Comparison of ENCODE assay signal across 34 mouse cellular contexts in the genomic region with DNA sequence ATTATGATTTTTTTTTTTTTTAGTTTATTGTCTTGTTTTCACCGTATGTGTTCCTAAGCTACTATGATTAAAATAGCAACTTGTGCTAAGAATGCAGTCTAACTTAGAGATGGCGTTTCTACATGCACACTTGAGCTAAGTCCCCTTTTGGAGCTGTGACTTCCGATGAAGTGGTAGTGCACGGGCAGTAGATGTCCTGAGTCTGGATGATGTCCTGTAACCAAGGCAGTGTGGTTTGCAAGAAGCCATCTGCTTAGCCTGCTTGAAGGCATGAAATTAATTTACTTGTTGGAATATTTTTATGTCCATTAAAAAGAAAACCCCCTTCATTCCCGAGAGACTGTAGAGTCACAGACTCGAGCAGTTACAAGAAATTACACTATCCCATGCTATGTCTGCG.
DNase-seq lines count a peak whose midpoint lies in the region; ATAC-seq and TF ChIP-seq lines count a peak whose summit lies in the region.
"Had no signal": no experiment of that assay in that cellular context is flagged by ENCODE, and none has a peak within 500 bp of the region (broad histone marks: within the 10 kb centered on the region; RNA-seq: fewer than 3 reads in every experiment).

No protein-coding gene starts in this region.

- no peaks in the 10 kb centered on the region for H3K27me3 ChIP-seq in heart, embryonic 10.5 days (ENCODE audit: insufficient read depth, poor library complexity, severe bottlenecking)
- no peaks in the 10 kb centered on the region for H3K27me3 ChIP-seq in heart, embryonic 16.5 days (ENCODE audit: control insufficient read depth, insufficient read depth, low read length)
- H3K27me3 ChIP-seq in lung, embryonic 14.5 days (ENCODE audit: insufficient read depth, low read length): no peaks in the 10 kb centered on the region
- H3K27me3 ChIP-seq in megakaryocyte, embryonic 14.5 days (replicated peaks): no peaks in the 10 kb centered on the region
- H3K27me3 ChIP-seq: embryonic facial prominence, embryonic 12.5 days; limb, embryonic 15.5 days; midbrain, embryonic 12.5 days; neural tube, embryonic 12.5 days; Patski had no signal

- TF ChIP-seq CTCF in lung, embryonic 14.5 days (IDR thresholded peaks at IDR 0.05; ENCODE audit: low read depth): no peak

- no peak overlapping the region for H3K9ac ChIP-seq in heart, embryonic 16.5 days (ENCODE audit: low read length)
- no peak overlapping the region for H3K9ac ChIP-seq in lung, embryonic 14.5 days
- H3K9ac ChIP-seq: embryonic facial prominence, embryonic 12.5 days; limb, embryonic 15.5 days; midbrain, embryonic 12.5 days; neural tube, embryonic 12.5 days had no signal

- no peak overlapping the region for H3K4me3 ChIP-seq in heart, embryonic 10.5 days
- no peak overlapping the region for H3K4me3 ChIP-seq in heart, embryonic 16.5 days (ENCODE audit: low read length)
- no peak overlapping the region for H3K4me3 ChIP-seq in lung, embryonic 14.5 days (ENCODE audit: low read depth, low read length)
- peak overlapping the region; percentile 35 for H3K4me3 ChIP-seq in megakaryocyte, embryonic 14.5 days (replicated peaks)
- H3K4me3 ChIP-seq: embryonic facial prominence, embryonic 12.5 days; erythroblast, embryonic 14.5 days; gastrocnemius, adult 2 months; limb, embryonic 10.5 days; limb, embryonic 15.5 days; midbrain, embryonic 12.5 days; myocyte; neural tube, embryonic 12.5 days had no signal

- no peak for DNase-seq in heart, embryonic 10.5 days (ENCODE audit: low spot score)
- no peak for DNase-seq in heart, postnatal 36 days
- DNase-seq in heart, postnatal 10 days: no peak
- peak; percentile 77 for DNase-seq in lung, embryonic 14.5 days
- no peak for DNase-seq in lung, postnatal 36 days
- DNase-seq: adrenal gland, postnatal 14 days; cerebellum, adult 11 months; cerebellum, adult 9-10 months; cerebellum, postnatal 36 days; gastrocnemius, adult 2 months; gastrocnemius, postnatal 36 days; heart, adult 18-20 months; kidney, adult 8-10 months; kidney, postnatal 10 days; layer of hippocampus, adult 9-11 months; right cerebral cortex, postnatal 4 days; thymus, adult 18-20 months; thymus, postnatal 36 days had no signal

- peak overlapping the region; percentile 22 for H3K27ac ChIP-seq in heart, embryonic 10.5 days
- H3K27ac ChIP-seq in heart, embryonic 16.5 days (ENCODE audit: low read length): peak overlapping the region; percentile 70
- H3K27ac ChIP-seq in lung, embryonic 14.5 days (ENCODE audit: low read depth): no peak overlapping the region
- H3K27ac ChIP-seq: embryonic facial prominence, embryonic 12.5 days; gastrocnemius, adult 2 months; limb, embryonic 10.5 days; limb, embryonic 15.5 days; liver, embryonic 14.5 days; midbrain, embryonic 12.5 days; neural tube, embryonic 12.5 days; stomach, postnatal 0 days had no signal

- 57% methylated on average over 7 of the region's 7 CpGs for WGBS in heart, embryonic 10.5 days
- 44% methylated on average over 7 of the region's 7 CpGs for WGBS in heart, embryonic 16.5 days
- WGBS in lung, embryonic 14.5 days: 41% methylated on average over 7 of the region's 7 CpGs

- no peaks in the 10 kb centered on the region for H3K36me3 ChIP-seq in heart, embryonic 10.5 days
- H3K36me3 ChIP-seq in heart, embryonic 16.5 days (ENCODE audit: control insufficient read depth, insufficient read depth): no peaks in the 10 kb centered on the region
- no peaks in the 10 kb centered on the region for H3K36me3 ChIP-seq in lung, embryonic 14.5 days (ENCODE audit: insufficient read depth)
- H3K36me3 ChIP-seq in megakaryocyte, embryonic 14.5 days (replicated peaks; ENCODE audit: low read length): peaks cover 11% of the 10 kb centered on the region
- H3K36me3 ChIP-seq: embryonic facial prominence, embryonic 12.5 days; G1E; limb, embryonic 15.5 days; midbrain, embryonic 12.5 days; neural tube, embryonic 12.5 days had no signal

- H3K4me1 ChIP-seq in heart, embryonic 10.5 days: peaks cover 64% of the 10 kb centered on the region
- peaks cover 74% of the 10 kb centered on the region for H3K4me1 ChIP-seq in heart, embryonic 16.5 days (ENCODE audit: control insufficient read depth, insufficient read depth, low read length)
- H3K4me1 ChIP-seq in lung, embryonic 14.5 days (ENCODE audit: insufficient read depth): peaks cover 37% of the 10 kb centered on the region
- H3K4me1 ChIP-seq in megakaryocyte, embryonic 14.5 days: peaks cover 73% of the 10 kb centered on the region

- no peaks in the 10 kb centered on the region for H3K9me3 ChIP-seq in heart, embryonic 10.5 days
- H3K9me3 ChIP-seq in heart, embryonic 16.5 days (replicated peaks; ENCODE audit: control insufficient read depth, low read length): no peaks in the 10 kb centered on the region
- no peaks in the 10 kb centered on the region for H3K9me3 ChIP-seq in lung, embryonic 14.5 days (ENCODE audit: low read depth, low read length)
- no peaks in the 10 kb centered on the region for H3K9me3 ChIP-seq in megakaryocyte, embryonic 14.5 days
- H3K9me3 ChIP-seq: embryonic facial prominence, embryonic 12.5 days; limb, embryonic 10.5 days; limb, embryonic 15.5 days; midbrain, embryonic 12.5 days; neural tube, embryonic 12.5 days had no signal

- no peak for ATAC-seq in heart, embryonic 16.5 days (replicated peaks; ENCODE audit: extremely low read depth, insufficient read depth, low FRiP score)
- ATAC-seq in lung, embryonic 14.5 days (ENCODE audit: insufficient read depth): peak; percentile 35; the same call in 1 of the 2 replicates
- no peak for ATAC-seq in megakaryocyte, adult 5-6 weeks (ENCODE audit: poor library complexity, severe bottlenecking)
- ATAC-seq: forebrain, embryonic 16.5 days; hindbrain, embryonic 16.5 days; Patski had no signal

- intact Hi-C loops in heart, postnatal 36 days (cut with DNase I): loop anchor here (5.0 kb wide), 1 partner anchor 282 kb away; no protein-coding TSS in a partner anchor
- intact Hi-C loops in heart, postnatal 10 days (cut with DNase I): no loop called here

- no peak overlapping the region; the same call in 1 of the 2 replicates for H3K4me2 ChIP-seq in heart, embryonic 16.5 days (ENCODE audit: low read depth, low read length)
- H3K4me2 ChIP-seq in lung, embryonic 14.5 days: no peak overlapping the region
- H3K4me2 ChIP-seq: embryonic facial prominence, embryonic 12.5 days; limb, embryonic 15.5 days; midbrain, embryonic 12.5 days; neural tube, embryonic 12.5 days had no signal
